Mouse (Mus musculus) MEL (cell line): ENCODE data around the gene Tlx1.

Source experiments
- CTCF ChIP-seq, 3 experiments: IDR thresholded peaks in 2 of 3; conservative IDR thresholded peaks in 1 of 3; 2 replicates each; pipeline ENCODE4 v1.5.1; 2011 to 2012; ENCODE audit warnings: low read length in 3 of 3, low read depth in 2 of 3, mild to moderate bottlenecking in 2 of 3, improper control_type of control experiment in 1 of 3, inconsistent platforms in 1 of 3, mixed read lengths in 1 of 3, moderate library complexity in 1 of 3; ENCODE audit not compliant: control insufficient read depth in 1 of 3, insufficient read depth in 1 of 3, poor library complexity in 1 of 3, severe bottlenecking in 1 of 3
- GATA1 ChIP-seq: IDR thresholded peaks from 2 replicates; pipeline ENCODE4 v1.6.1; 2011; ENCODE audit warnings: low read depth, low read length, improper control_type of control experiment

DNA sequence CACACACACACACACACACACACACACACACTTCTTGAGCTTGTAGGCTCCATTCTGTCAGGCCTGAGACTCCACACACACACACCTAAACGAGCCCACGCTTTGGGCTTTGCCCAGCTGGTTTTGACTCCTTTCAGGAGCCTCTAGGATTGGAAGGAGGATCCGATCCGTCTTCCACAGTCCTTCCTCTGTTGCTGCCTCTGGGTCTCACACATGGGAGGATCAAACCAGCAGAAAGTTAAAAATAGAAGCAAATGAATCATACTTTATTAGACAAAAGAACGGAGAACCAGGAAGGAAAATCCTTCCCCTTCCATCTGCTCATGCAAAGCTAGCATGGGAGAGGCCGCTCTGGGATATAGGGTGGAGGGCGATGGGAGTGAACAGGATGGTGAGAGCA is 11.7 kb downstream of the Tlx1 start:
- TF ChIP-seq CTCF (IDR thresholded peaks at IDR 0.05 in 2 of 3, conservative IDR thresholded peaks at IDR 0.05 in 1 of 3; ENCODE audit: control insufficient read depth in 1 of 3, insufficient read depth in 1 of 3, low read depth in 2 of 3, low read length in 3 of 3, poor library complexity in 1 of 3, severe bottlenecking in 1 of 3) (no peak), GATA1 (no peak)
